ENCODE assay signal across 1 mouse cellular context in genomic region chr6:117857990-117858389, GRCm38 (mm10).
TF ChIP-seq lines count a peak whose summit lies in the region.

No protein-coding gene starts in this region.

TF ChIP-seq in MEL, 35 proteins besides CTCF, POLR2A, EP300 and RAD21:
- TF ChIP-seq ZMIZ1 (IDR thresholded peaks at IDR 0.05; ENCODE audit: low read depth, low read length) (no peak), KAT2A (conservative IDR thresholded peaks at IDR 0.05; ENCODE audit: low read depth, low read length) (no peak), ZC3H11A (IDR thresholded peaks at IDR 0.05; ENCODE audit: low read depth, low read length) (peak; percentile 61), ELF1 (IDR thresholded peaks at IDR 0.05; ENCODE audit: low read depth, low read length) (no peak), GATA1 (IDR thresholded peaks at IDR 0.05; ENCODE audit: low read depth, low read length) (no peak), MAZ (IDR thresholded peaks at IDR 0.05; ENCODE audit: low read depth, low read length) (no peak), SMC3 (IDR thresholded peaks at IDR 0.05; ENCODE audit: low read depth, low read length) (peak; percentile 67), POLR2AphosphoS2 (IDR thresholded peaks at IDR 0.05; ENCODE audit: low read length) (no peak), ETS1 (IDR thresholded peaks at IDR 0.05; ENCODE audit: low read depth, low read length) (no peak), POLR2AphosphoS5 (IDR thresholded peaks at IDR 0.05; ENCODE audit: borderline replicate concordance, low read depth, low read length) (no peak)
